ENCODE assay signal across 8 mouse cellular contexts in genomic region chr5:63886709-63887108, GRCm38 (mm10).
A peak's percentile ranks its signal among the peaks of the same experiment; 100 is the strongest.
DNase-seq lines count a peak whose midpoint lies in the region; ATAC-seq and TF ChIP-seq lines count a peak whose summit lies in the region.
"Had no signal": no experiment of that assay in that cellular context is flagged by ENCODE, and none has a peak within 500 bp of the region (broad histone marks: within the 10 kb centered on the region; RNA-seq: fewer than 3 reads in every experiment).

No protein-coding gene starts in this region.

- no peaks in the 10 kb centered on the region for H3K36me3 ChIP-seq in limb, embryonic 11.5 days (ENCODE audit: control insufficient read depth, insufficient read depth, low read length)
- no peaks in the 10 kb centered on the region for H3K36me3 ChIP-seq in limb, embryonic 10.5 days
- H3K36me3 ChIP-seq in kidney, embryonic 15.5 days, result peaks cover 6% of the 10 kb centered on the region; the same call in 1 of the 2 replicates
- H3K36me3 ChIP-seq in neural tube, embryonic 12.5 days, result no peaks in the 10 kb centered on the region
- H3K36me3 ChIP-seq: heart, embryonic 13.5 days had no signal

- no peak overlapping the region for H3K4me2 ChIP-seq in limb, embryonic 11.5 days (ENCODE audit: low read depth, severe bottlenecking)
- no peak overlapping the region for H3K4me2 ChIP-seq in kidney, embryonic 15.5 days
- H3K4me2 ChIP-seq in neural tube, embryonic 12.5 days (replicated peaks), result no peak overlapping the region
- H3K4me2 ChIP-seq: heart, embryonic 13.5 days had no signal

- no peak overlapping the region for H3K9ac ChIP-seq in limb, embryonic 11.5 days (ENCODE audit: low read length)
- no peak overlapping the region for H3K9ac ChIP-seq in kidney, embryonic 15.5 days
- no peak overlapping the region for H3K9ac ChIP-seq in neural tube, embryonic 12.5 days
- H3K9ac ChIP-seq: heart, embryonic 13.5 days had no signal

- ATAC-seq in limb, embryonic 11.5 days (ENCODE audit: insufficient number of reproducible peaks, low FRiP score, low TSS enrichment, low read depth), result no peak
- ATAC-seq in kidney, embryonic 15.5 days (replicated peaks; ENCODE audit: low FRiP score), result peak; percentile 62; the same call in 1 of the 2 replicates
- peak; percentile 38 for ATAC-seq in neural tube, embryonic 12.5 days (ENCODE audit: low FRiP score, low read depth)

- no peaks in the 10 kb centered on the region for H3K27me3 ChIP-seq in limb, embryonic 11.5 days (ENCODE audit: control insufficient read depth, insufficient read depth, low read length)
- no peaks in the 10 kb centered on the region for H3K27me3 ChIP-seq in limb, embryonic 10.5 days (ENCODE audit: low read depth, poor library complexity, severe bottlenecking)
- H3K27me3 ChIP-seq in kidney, embryonic 15.5 days, result no peaks in the 10 kb centered on the region
- no peaks in the 10 kb centered on the region for H3K27me3 ChIP-seq in neural tube, embryonic 12.5 days (replicated peaks)

- peak; percentile 27 for DNase-seq in limb, embryonic 11.5 days (ENCODE audit: low spot score)
- no peak for DNase-seq in limb, embryonic 10.5 days (ENCODE audit: low spot score)
- peak; percentile 37 for DNase-seq in MN1 (ENCODE audit: low spot score)
- DNase-seq in right cerebral cortex, postnatal 14 days, result no peak

- 46% methylated on average over 6 of the region's 6 CpGs for WGBS in limb, embryonic 11.5 days
- 40% methylated on average over 6 of the region's 6 CpGs for WGBS in limb, embryonic 10.5 days
- 41% methylated on average over 6 of the region's 6 CpGs for WGBS in kidney, embryonic 15.5 days
- 47% methylated on average over 6 of the region's 6 CpGs for WGBS in neural tube, embryonic 12.5 days

- TF ChIP-seq CTCF in cortical plate, adult 2 months (IDR thresholded peaks at IDR 0.05; ENCODE audit: extremely low read depth, insufficient read depth, low read length), result peak; percentile 10; the same call in 1 of the 2 replicates

- H3K9me3 ChIP-seq in limb, embryonic 11.5 days (ENCODE audit: control insufficient read depth, low read length), result no peaks in the 10 kb centered on the region
- H3K9me3 ChIP-seq in limb, embryonic 10.5 days (replicated peaks), result no peaks in the 10 kb centered on the region
- no peaks in the 10 kb centered on the region for H3K9me3 ChIP-seq in kidney, embryonic 15.5 days (replicated peaks)
- no peaks in the 10 kb centered on the region for H3K9me3 ChIP-seq in neural tube, embryonic 12.5 days

- no peak for TF ChIP-seq POLR2A in cortical plate, adult 2 months (IDR thresholded peaks at IDR 0.05; ENCODE audit: extremely low read depth, insufficient read depth, low read length)

- no peak overlapping the region for H3K27ac ChIP-seq in limb, embryonic 11.5 days (replicated peaks; ENCODE audit: low read depth, low read length)
- H3K27ac ChIP-seq in limb, embryonic 10.5 days, result no peak overlapping the region
- H3K27ac ChIP-seq in cortical plate, adult 2 months (ENCODE audit: insufficient read depth, low read length), result no peak overlapping the region
- no peak overlapping the region for H3K27ac ChIP-seq in kidney, embryonic 15.5 days
- H3K27ac ChIP-seq in neural tube, embryonic 12.5 days, result no peak overlapping the region
- H3K27ac ChIP-seq: heart, embryonic 13.5 days had no signal

- H3K4me1 ChIP-seq in limb, embryonic 11.5 days (ENCODE audit: control insufficient read depth, insufficient read depth, low read length), result no peaks in the 10 kb centered on the region
- no peaks in the 10 kb centered on the region for H3K4me1 ChIP-seq in limb, embryonic 10.5 days
- H3K4me1 ChIP-seq in cortical plate, adult 2 months (ENCODE audit: control insufficient read depth, insufficient read depth, low read length), result no peaks in the 10 kb centered on the region
- H3K4me1 ChIP-seq in kidney, embryonic 15.5 days, result no peaks in the 10 kb centered on the region
- H3K4me1 ChIP-seq in neural tube, embryonic 12.5 days, result no peaks in the 10 kb centered on the region
- H3K4me1 ChIP-seq: heart, embryonic 13.5 days had no signal

- H3K4me3 ChIP-seq in limb, embryonic 11.5 days (ENCODE audit: low read depth, low read length), result no peak overlapping the region
- no peak overlapping the region for H3K4me3 ChIP-seq in limb, embryonic 10.5 days
- no peak overlapping the region for H3K4me3 ChIP-seq in cortical plate, adult 2 months (ENCODE audit: insufficient read depth, low read length)
- H3K4me3 ChIP-seq in kidney, embryonic 15.5 days (replicated peaks), result no peak overlapping the region
- H3K4me3 ChIP-seq in neural tube, embryonic 12.5 days, result no peak overlapping the region
- H3K4me3 ChIP-seq: heart, embryonic 13.5 days had no signal

Comparison
In these comparisons a context has a peak if more than half of its experiments do, and no peak if none do; other contexts are left out.
1. DNase-seq: peak in limb, embryonic 11.5 days (single experiment) and MN1 (single experiment); none in limb, embryonic 10.5 days (single experiment) and right cerebral cortex, postnatal 14 days (single experiment).